Mouse (Mus musculus) adrenal gland, adult 2 months (tissue): ENCODE data around the gene Gm3488. TPM values are rescaled to one million over a fixed set of nuclear protein-coding genes. Genes with fewer than 3 reads are reported as not detected.
"Not testable (repeated sequence)": the region's sequence is repeated elsewhere in the genome, so short reads cannot be mapped to it uniquely, and the experiment has no call there.

Experiments used
- DNase-seq: peaks from one replicate; pipeline ENCODE4 v3.0.0; 2021
- long read RNA-seq: library from polyadenylated mRNA; stranded (forward); transcript quantifications from one replicate; pipeline ENCODE4 v2.0.0, GENCODE M21; 2021
- polyA plus RNA-seq: library from polyadenylated mRNA; depleted of rRNA; stranded (reverse); fragments of >200 nt; gene quantifications from 2 replicates; pipeline ENCODE4 v1.2.3, GENCODE M21; 2012; rRNA removed
- total RNA-seq, 2 experiments: library from RNA; stranded (reverse); gene quantifications; 2 replicates each; pipeline ENCODE4 v1.2.3; 2021

Gene Gm3488
- total RNA-seq (not detected), polyA plus RNA-seq (0.06 TPM in 1 of 2 replicates, not detected in the other)
- long read RNA-seq, result 0 reads

DNA sequence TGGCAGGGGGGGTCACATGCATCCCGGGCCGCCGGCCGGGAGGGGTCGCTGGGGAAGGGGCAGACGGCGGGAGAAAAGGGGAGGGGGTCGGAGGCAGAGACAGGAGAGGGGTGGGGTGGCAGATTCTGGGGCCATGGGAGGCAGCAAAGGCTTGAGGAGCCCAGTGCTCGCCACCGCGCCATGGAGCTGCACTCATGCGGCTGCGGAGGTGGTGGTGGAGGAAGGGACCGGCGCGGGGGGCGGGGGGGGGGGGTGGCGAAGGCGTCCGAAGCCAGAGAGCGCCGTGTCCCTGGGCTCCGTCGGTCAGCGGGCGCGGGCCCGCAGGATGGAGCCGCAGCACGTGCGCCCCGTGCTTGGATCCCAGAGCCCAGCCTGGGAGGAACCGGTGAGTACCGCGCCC, at the start of gene Gm3488:
Gm3488 (plus strand) TSS at position 301 of the 400 bp plus-strand sequence.
- not testable (repeated sequence) for DNase-seq

DNA sequence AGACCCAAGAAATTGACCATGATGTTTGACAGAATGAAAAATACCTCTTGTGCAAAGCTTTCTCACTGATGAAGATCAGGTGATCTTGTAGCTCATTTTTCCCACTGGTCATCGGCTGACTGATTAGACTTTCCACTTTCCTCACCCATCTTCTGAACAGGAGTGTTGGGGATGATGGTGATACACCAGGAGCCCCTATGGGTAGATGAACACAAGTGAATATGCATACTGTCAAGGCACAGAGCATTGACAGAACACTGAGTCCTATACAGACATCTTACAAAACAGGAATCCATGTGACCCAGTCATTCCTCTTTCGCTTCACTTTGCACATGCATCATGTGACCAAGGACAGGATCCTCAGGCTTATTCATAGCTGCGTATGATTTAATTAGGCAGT, 46.1 kb upstream of the Gm3488 start, which contains the start of gene Gm3194:
Gm3194 (minus strand) TSS at position 101 of the 400 bp plus-strand sequence.
- not testable (repeated sequence) for DNase-seq

DNA sequence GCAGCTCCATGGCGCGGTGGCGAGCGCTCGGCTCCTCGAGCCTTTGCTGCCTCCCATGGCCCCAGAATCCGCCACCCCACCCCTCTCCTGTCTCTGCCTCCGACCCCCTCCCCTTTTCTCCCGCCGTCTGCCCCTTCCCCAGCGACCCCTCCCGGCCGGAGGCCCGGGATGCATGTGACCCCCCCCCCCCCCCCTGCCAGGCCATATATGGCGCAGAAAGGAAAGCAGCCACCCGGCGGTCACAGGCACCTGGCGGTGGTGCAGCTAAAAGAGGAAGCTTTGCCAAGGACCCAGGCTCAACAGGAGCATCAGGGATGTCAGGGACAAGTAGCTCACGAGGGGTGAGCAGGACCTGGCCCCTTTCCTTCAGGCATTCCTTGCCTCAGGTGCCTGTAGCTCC, 41.0 kb upstream of the Gm3488 start:
- not testable (repeated sequence) for DNase-seq

DNA sequence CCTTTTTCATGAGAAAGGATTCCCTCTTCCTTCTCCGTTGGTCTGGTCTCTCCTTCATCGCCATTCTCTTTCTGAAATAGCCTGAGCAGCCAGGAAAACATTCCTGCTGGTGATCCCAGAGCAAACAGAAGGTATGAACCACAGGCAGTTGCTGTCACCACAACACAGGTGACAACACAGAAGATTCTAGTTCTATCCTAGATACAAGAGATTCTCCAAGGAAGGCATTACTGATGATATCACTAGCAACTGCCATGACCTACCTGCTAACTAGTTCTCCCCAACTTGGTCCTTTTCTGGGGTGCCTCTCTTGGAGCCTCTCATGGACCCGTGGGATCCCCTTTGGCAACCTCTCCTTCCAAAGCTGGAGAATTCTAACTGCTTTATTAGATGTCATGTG, 23.7 kb upstream of the Gm3488 start, which contains the start of gene Gm8246:
Gm8246 (minus strand) TSS at position 101 of the 400 bp plus-strand sequence.
- DNase-seq, result not testable (repeated sequence)

DNA sequence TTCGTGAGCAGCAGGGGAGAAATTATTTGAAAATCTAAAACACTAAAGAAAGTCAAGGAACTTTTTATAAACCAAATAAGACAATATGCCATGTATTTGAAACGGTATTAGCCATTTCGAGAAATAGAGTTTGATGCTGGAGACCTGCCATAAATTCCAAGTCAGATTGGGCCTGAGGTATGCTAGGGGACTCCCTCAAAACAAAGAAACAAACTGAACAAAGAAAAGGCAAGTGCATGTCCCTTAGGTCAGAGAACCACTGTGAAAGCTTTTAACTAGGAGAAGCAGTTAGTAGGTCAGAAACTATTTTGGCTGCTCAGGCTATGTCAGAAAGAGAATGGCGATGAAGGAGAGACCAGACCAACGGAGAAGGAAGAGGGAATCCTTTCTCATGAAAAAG, 17.6 kb upstream of the Gm3488 start, which contains the start of gene Gm3187:
Gm3187 (plus strand) TSS at position 301 of the 400 bp plus-strand sequence.
- not testable (repeated sequence) for DNase-seq

DNA sequence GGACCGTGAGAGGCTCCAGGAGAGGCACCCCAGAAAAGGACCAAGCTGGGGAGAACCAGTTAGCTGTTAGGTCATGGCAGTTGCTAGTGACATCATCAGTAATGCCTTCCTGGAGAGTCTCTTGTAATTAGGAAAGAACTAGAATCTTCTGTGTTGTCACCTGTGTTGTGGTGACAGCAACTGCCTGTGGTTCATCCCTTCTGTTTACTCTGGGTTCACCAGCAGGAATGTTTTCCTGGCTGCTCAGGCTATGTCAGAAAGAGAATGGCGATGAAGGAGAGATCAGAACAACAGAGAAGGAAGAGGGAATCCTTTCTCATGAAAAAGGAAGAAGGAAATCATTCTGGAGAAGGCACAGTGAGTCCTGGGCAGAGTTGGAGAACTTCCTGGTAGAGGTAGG, 36.7 kb downstream of the Gm3488 start, which contains the start of gene Gm3532:
Gm3532 (plus strand) TSS at position 301 of the 400 bp plus-strand sequence.
- not testable (repeated sequence) for DNase-seq

Other genes starting within 250 kb of the Gm3488 start
- gene Gm3526, start 241.1 kb upstream of the Gm3488 start, total RNA-seq, result not detected
- gene Gm3526, start 241.1 kb upstream of the Gm3488 start, polyA plus RNA-seq, result 0.06 TPM in 1 of 2 replicates, not detected in the other
- not detected for gene Gm3542, start 166.7 kb upstream of the Gm3488 start, total RNA-seq
- not detected in 2 replicates for gene Gm3542, start 166.7 kb upstream of the Gm3488 start, polyA plus RNA-seq
- gene Gm3500, start 112.6 kb upstream of the Gm3488 start, total RNA-seq, result not detected
- gene Gm3500, start 112.6 kb upstream of the Gm3488 start, polyA plus RNA-seq, result not detected in 2 replicates
- not detected for gene Gm3194, start 46.2 kb upstream of the Gm3488 start, total RNA-seq
- not detected in 2 replicates for gene Gm3194, start 46.2 kb upstream of the Gm3488 start, polyA plus RNA-seq
- gene Gm8246, start 23.8 kb upstream of the Gm3488 start, total RNA-seq, result not detected
- not detected in 2 replicates for gene Gm8246, start 23.8 kb upstream of the Gm3488 start, polyA plus RNA-seq
- not detected for gene Gm3187, start 17.5 kb upstream of the Gm3488 start, total RNA-seq
- not detected in 2 replicates for gene Gm3187, start 17.5 kb upstream of the Gm3488 start, polyA plus RNA-seq
- gene Gm3532, start 36.8 kb downstream of the Gm3488 start, total RNA-seq, result not detected
- not detected in 2 replicates for gene Gm3532, start 36.8 kb downstream of the Gm3488 start, polyA plus RNA-seq
- gene Gm8265, start 131.4 kb downstream of the Gm3488 start, total RNA-seq, result not detected
- gene Gm8265, start 131.4 kb downstream of the Gm3488 start, polyA plus RNA-seq, result not detected in 2 replicates
- not detected for gene Gm9603, start 185.8 kb downstream of the Gm3488 start, total RNA-seq
- gene Gm9603, start 185.8 kb downstream of the Gm3488 start, polyA plus RNA-seq, result not detected in 2 replicates
- gene Gm3373, start 239.9 kb downstream of the Gm3488 start, total RNA-seq, result not detected
- gene Gm3373, start 239.9 kb downstream of the Gm3488 start, polyA plus RNA-seq, result not detected in 2 replicates